Mouse (Mus musculus): ENCODE results near the gene Ly6g6d. TPM values are rescaled to one million over a fixed set of nuclear protein-coding genes. Genes with fewer than 3 reads are reported as not detected.
A peak's percentile ranks its signal among the peaks of the same experiment; 100 is the strongest.

Gene Ly6g6d
- polyA plus RNA-seq, 1 experiment = 8.5 TPM

DNA sequence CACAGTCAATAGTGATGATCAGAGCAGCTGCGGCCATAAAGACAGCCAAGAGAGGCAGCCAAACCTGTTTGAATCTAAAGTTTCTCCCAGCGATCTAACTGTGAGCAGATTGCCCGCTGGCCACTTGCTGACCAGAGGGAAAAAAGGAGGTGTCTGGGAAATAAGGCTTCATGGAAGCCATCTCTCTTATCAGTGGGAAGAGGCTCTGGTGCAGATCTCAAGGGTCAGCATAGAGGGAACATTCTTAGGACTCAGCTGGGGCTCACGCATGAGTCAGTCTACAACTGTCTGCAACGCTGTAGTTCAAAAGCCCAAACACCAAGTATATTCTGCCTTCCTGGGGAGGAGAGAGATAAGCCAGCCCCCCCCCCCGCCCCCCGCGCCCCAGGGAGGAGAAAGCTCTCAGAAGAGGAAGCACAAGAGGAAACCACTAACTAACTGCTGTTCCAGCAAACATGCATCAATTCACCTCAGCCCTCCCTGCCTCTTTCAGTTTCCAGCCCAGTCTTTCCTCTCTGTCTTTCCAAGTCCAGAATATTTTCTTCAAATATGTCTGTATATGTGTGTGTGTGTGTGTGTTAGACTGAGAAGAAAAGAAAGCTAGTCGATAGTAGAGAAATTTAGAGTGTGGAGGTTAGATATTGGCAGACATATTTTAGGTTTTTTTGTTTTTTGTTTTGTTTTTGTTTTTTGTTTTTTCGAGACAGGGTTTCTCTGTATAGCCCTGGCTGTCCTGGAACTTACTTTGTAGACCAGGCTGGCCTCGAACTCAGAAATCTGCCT, 29.5 kb downstream of the Ly6g6d start:
- H3K27me3 ChIP-seq (ENCODE audit: control insufficient read depth, insufficient read depth, low read length) = no peaks in the 10 kb centered on the region
- no peak overlapping the region for H3K4me3 ChIP-seq (replicated peaks; ENCODE audit: insufficient read depth, low read depth, low read length)
- WGBS = 39% methylated on average over 11 of the region's 11 CpGs
- TF ChIP-seq POLR2A (IDR thresholded peaks at IDR 0.05; ENCODE audit: borderline replicate concordance, insufficient read depth, low read length) (no peak), CTCF (IDR thresholded peaks at IDR 0.05; ENCODE audit: borderline replicate concordance, insufficient read depth, low read depth, low read length) (no peak)
- H3K4me1 ChIP-seq (ENCODE audit: control insufficient read depth, insufficient read depth, low read length) = peaks cover 12% of the 10 kb centered on the region
- H3K27ac ChIP-seq (ENCODE audit: insufficient read depth, low read length) = no peak overlapping the region
- DNase-seq = no peak

DNA sequence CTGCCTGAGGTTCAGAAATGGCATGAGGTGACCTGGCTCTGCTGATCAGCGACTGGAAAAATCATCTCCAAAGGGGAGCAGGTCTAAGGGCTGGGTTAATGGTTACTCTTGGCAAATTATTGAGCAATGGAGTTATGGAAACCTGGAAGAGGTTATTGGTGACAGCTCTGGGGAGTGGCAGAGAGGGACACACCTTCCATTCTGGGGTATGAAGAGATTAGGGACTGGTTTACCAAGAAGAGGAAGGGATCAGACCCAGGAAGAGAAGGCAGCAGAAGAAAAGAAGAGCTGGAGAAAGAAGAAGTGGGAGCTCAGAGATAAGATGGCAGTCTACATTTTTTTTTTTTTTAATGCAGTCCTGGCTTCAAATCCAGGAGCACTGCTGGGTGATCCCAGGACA, 30.2 kb downstream of the Ly6g6d start:
- no peak overlapping the region for H3K27ac ChIP-seq (ENCODE audit: insufficient read depth, low read length)

DNA sequence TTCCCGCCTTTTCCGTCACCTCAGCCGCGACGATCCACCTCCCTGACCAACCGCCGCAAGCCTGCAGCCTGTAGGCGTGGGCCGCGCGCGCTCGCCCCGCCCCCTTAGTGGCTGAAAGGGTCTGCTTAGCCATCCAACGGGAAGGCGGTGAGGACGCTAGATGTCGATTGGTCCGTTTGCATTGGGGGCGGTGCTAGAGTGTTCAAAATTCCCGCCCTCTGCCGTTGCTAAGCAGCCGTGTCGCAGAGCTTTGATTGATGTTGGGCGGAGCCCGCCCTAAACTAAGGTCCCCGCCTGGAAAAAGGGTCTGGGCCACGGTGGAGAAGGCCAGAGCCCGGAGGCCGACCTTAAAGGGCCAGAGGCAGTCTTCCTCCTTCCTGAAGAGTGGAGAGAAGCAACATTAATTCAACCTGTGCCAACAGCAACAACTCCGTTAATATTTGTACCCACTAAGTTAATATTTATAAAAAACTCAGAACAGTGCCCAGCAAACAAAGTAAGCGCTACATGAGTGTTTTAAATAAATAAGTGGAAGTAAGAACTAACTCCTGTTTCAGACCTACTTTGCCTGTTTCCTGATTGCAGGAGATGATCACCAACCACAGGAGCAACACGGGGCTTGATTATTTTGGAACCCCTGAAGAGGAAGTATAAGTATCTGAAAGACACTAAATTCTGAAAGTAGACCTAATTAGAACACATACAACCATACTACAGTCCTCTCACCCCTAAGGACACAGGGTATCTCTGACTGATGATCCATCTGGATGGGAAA, 31.0 kb downstream of the Ly6g6d start, which contains the start of gene Msh5:
Gene Msh5, minus strand, starts transcription at position 65 of the 775 bp plus-strand sequence.
- WGBS = 3% methylated on average over 33 of the region's 33 CpGs
- TF ChIP-seq POLR2A (IDR thresholded peaks at IDR 0.05; ENCODE audit: borderline replicate concordance, insufficient read depth, low read length) (0 out of 2 replicates have a peak, but pooled peaks have one; percentile 19), CTCF (IDR thresholded peaks at IDR 0.05; ENCODE audit: borderline replicate concordance, insufficient read depth, low read depth, low read length) (no peak)
- H3K27ac ChIP-seq (ENCODE audit: insufficient read depth, low read length) = no peak within 1 kb of the TSS

More for the DNA sequence above, 30.2 kb downstream of the Ly6g6d start:
- H3K27me3 ChIP-seq (ENCODE audit: control insufficient read depth, insufficient read depth, low read length) = no peaks in the 10 kb centered on the region
- H3K4me3 ChIP-seq (replicated peaks; ENCODE audit: insufficient read depth, low read depth, low read length) = no peak overlapping the region
- DNase-seq = no peak
- TF ChIP-seq POLR2A (IDR thresholded peaks at IDR 0.05; ENCODE audit: borderline replicate concordance, insufficient read depth, low read length) (no peak), CTCF (IDR thresholded peaks at IDR 0.05; ENCODE audit: borderline replicate concordance, insufficient read depth, low read depth, low read length) (no peak)
- H3K4me1 ChIP-seq (ENCODE audit: control insufficient read depth, insufficient read depth, low read length) = peaks cover 11% of the 10 kb centered on the region
- 37% methylated on average over 1 of the region's 1 CpGs for WGBS

DNA sequence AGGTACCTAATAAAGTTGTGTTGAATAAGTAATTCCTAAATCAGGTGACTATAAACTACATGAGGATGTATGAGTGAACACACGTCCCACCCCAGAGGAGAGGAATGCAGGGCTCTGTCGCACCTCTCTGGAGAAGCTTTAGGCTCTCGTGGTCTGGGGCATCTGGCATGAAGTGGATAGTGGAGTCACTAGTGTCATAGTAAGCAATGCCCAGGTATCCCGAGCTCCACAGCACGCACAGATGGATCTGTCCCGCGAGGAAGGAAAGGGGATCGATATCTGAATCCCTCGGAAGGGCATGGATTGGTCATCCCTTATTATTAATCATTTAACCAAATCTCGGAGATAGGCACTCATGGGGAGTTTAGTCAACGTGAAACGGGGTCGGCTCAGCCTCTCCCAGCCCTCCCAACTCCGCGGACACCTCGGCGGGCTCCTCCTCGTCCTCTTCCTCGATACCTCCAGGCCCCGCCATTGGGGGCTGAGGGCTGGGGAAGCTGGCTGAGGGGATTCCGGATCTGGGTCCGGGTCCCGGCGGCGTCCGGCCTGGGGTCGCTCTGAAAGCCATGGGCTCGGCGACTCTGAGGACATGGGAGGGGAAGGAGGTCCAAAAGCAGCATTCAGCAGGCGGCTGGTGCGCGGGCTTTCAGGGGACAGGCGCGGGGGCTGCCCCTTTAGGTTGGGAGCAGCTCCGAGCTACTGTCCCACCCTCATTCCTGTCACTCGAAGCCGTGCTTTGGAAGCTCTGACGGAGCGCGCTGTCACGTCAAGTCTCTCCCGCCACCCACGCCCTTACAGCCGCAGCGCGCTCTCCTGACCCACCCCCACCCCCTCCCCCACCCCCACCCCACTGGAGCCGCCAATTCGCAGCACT, 31.8 kb downstream of the Ly6g6d start:
- Histone ChIP-seq H3K27me3 (ENCODE audit: control insufficient read depth, insufficient read depth, low read length) (no peaks in the 10 kb centered on the region), H3K4me1 (ENCODE audit: control insufficient read depth, insufficient read depth, low read length) (peaks cover 4% of the 10 kb centered on the region; the same call in 1 of the 2 replicates), H3K27ac (ENCODE audit: insufficient read depth, low read length) (no peak overlapping the region), H3K4me3 (replicated peaks; ENCODE audit: insufficient read depth, low read depth, low read length) (peak overlapping the region; percentile 62)
- DNase-seq = no peak
- TF ChIP-seq CTCF (IDR thresholded peaks at IDR 0.05; ENCODE audit: borderline replicate concordance, insufficient read depth, low read depth, low read length) (no peak), POLR2A (IDR thresholded peaks at IDR 0.05; ENCODE audit: borderline replicate concordance, insufficient read depth, low read length) (no peak)
- WGBS = 4% methylated on average over 48 of the region's 48 CpGs

More for the DNA sequence above, 31.0 kb downstream of the Ly6g6d start, which contains the start of gene Msh5:
- Histone ChIP-seq H3K4me3 (replicated peaks; ENCODE audit: insufficient read depth, low read depth, low read length) (peak within 1 kb of the TSS; percentile 62), H3K27me3 (ENCODE audit: control insufficient read depth, insufficient read depth, low read length) (no peaks in the 10 kb centered on the region), H3K4me1 (ENCODE audit: control insufficient read depth, insufficient read depth, low read length) (peaks cover 4% of the 10 kb centered on the region)
- peak; percentile 95 to 96 for DNase-seq

DNA sequence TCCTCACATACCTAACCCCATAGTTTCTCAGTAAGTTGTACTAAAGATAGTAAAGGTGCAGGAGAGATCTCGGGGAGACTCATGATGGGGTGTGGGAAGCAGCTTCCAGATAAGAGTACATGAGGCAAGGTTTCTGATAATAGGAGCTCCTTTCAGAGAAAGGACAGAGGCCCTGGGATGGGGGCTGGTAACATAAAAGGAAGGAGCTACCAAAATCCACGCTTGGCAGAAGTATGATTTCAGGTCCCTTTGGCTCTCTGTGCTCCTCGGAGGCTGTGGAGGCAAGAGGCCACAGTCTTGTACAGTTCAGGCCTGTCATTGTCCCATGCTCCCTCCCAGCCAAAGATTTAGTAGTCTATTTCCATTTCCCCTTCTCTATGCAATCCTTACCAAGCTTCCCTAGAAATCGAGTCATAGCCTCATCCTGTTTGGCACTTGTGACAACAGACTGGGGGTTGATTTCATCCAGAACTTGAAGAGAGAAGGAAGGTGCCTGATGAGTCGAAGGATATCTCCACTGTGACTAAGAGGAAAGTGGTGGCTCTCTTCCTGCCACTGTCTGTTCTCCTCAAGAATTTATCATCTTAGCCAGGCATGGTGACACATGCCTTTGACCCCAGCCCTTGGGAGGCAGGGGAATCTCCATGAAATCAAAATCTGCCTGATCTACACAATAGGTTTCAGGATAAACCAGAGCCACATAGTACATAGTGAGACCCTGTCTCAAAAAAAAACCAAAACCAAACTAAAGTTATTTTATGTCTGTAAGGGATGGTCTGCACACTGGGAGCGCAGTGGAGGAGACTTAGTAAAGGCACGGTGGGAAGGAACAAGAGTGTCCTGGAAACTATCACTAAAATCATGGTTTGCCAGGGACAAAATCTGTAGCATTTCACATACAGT, 32.7 kb downstream of the Ly6g6d start:
- Histone ChIP-seq H3K27ac (ENCODE audit: insufficient read depth, low read length) (no peak overlapping the region), H3K4me3 (replicated peaks; ENCODE audit: insufficient read depth, low read depth, low read length) (no peak overlapping the region), H3K27me3 (ENCODE audit: control insufficient read depth, insufficient read depth, low read length) (no peaks in the 10 kb centered on the region), H3K4me1 (ENCODE audit: control insufficient read depth, insufficient read depth, low read length) (peaks cover 4% of the 10 kb centered on the region; the same call in 1 of the 2 replicates)
- WGBS = 82% methylated on average over 7 of the region's 7 CpGs
- TF ChIP-seq CTCF (IDR thresholded peaks at IDR 0.05; ENCODE audit: borderline replicate concordance, insufficient read depth, low read depth, low read length) (no peak), POLR2A (IDR thresholded peaks at IDR 0.05; ENCODE audit: borderline replicate concordance, insufficient read depth, low read length) (no peak)
- no peak for DNase-seq

DNA sequence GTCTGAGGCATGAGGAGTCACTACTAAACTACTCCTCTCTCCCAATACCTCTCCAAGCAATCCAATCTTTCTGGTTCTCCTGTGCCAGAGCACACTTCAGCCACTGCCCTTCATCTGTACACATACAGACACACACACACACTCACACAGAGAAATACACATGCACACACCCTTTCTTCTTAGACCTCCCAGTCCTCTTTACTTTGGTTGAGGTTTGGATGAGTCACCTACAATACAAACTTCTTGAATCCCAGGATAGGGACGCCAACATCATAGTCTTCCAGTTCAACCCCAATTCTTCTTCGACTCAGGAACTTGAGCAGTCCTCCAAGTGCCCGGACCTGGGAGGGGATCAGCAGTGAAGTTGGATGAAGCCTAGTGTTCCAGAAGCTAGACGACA, 34.1 kb downstream of the Ly6g6d start:
- TF ChIP-seq POLR2A (IDR thresholded peaks at IDR 0.05; ENCODE audit: borderline replicate concordance, insufficient read depth, low read length) (no peak), CTCF (IDR thresholded peaks at IDR 0.05; ENCODE audit: borderline replicate concordance, insufficient read depth, low read depth, low read length) (no peak)
- Histone ChIP-seq H3K27ac (ENCODE audit: insufficient read depth, low read length) (no peak overlapping the region), H3K27me3 (ENCODE audit: control insufficient read depth, insufficient read depth, low read length) (no peaks in the 10 kb centered on the region), H3K4me3 (replicated peaks; ENCODE audit: insufficient read depth, low read depth, low read length) (no peak overlapping the region), H3K4me1 (ENCODE audit: control insufficient read depth, insufficient read depth, low read length) (no peaks in the 10 kb centered on the region)
- no peak for DNase-seq
- 91% methylated on average over 4 of the region's 4 CpGs for WGBS

All from cerebellum, adult 2 months (tissue).